ENCODE assay signal across 8 mouse cellular contexts in genomic region chr3:27782056-27782765, GRCm38 (mm10).
DNase-seq lines count a peak whose midpoint lies in the region; ATAC-seq and TF ChIP-seq lines count a peak whose summit lies in the region.
"Had no signal": no experiment of that assay in that cellular context is flagged by ENCODE, and none has a peak within 500 bp of the region (broad histone marks: within the 10 kb centered on the region; RNA-seq: fewer than 3 reads in every experiment).

No protein-coding gene starts in this region.

- H3K4me3 ChIP-seq in cortical plate, adult 2 months (ENCODE audit: insufficient read depth, low read length), result no peak overlapping the region
- H3K4me3 ChIP-seq in hindbrain, embryonic 10.5 days, result peak overlapping the region; percentile 23; the same call in 1 of the 2 replicates
- H3K4me3 ChIP-seq in gastrocnemius, adult 2 months, result no peak overlapping the region
- no peak overlapping the region for H3K4me3 ChIP-seq in cerebellum, adult 2 months (replicated peaks; ENCODE audit: insufficient read depth, low read depth, low read length)

- TF ChIP-seq POLR2A in cortical plate, adult 2 months (IDR thresholded peaks at IDR 0.05; ENCODE audit: extremely low read depth, insufficient read depth, low read length), result 0 out of 2 replicates have a peak, but pooled peaks have one; percentile 34
- TF ChIP-seq POLR2A in cerebellum, adult 2 months (IDR thresholded peaks at IDR 0.05; ENCODE audit: borderline replicate concordance, insufficient read depth, low read length), result no peak

- no peak overlapping the region for H3K27ac ChIP-seq in cortical plate, adult 2 months (ENCODE audit: insufficient read depth, low read length)
- H3K27ac ChIP-seq in hindbrain, embryonic 10.5 days, result peak overlapping the region; percentile 82
- no peak overlapping the region for H3K27ac ChIP-seq in gastrocnemius, adult 2 months
- no peak overlapping the region for H3K27ac ChIP-seq in cerebellum, adult 2 months (ENCODE audit: insufficient read depth, low read length)
- H3K27ac ChIP-seq: macrophage had no signal

- H3K9me3 ChIP-seq in hindbrain, embryonic 10.5 days, result no peaks in the 10 kb centered on the region

- no peak for ATAC-seq in erythroblast, adult 5-6 weeks (replicated peaks; ENCODE audit: low FRiP score, poor library complexity, severe bottlenecking)

- no peaks in the 10 kb centered on the region for H3K36me3 ChIP-seq in hindbrain, embryonic 10.5 days

- no peaks in the 10 kb centered on the region; the same call in 1 of the 2 replicates for H3K27me3 ChIP-seq in hindbrain, embryonic 10.5 days (ENCODE audit: insufficient read depth, poor library complexity, severe bottlenecking)
- H3K27me3 ChIP-seq in cerebellum, adult 2 months (ENCODE audit: control insufficient read depth, insufficient read depth, low read length), result no peaks in the 10 kb centered on the region

- intact Hi-C loops in gastrocnemius, adult 2 months (cut with DNase I), result no loop called here

- no peak for TF ChIP-seq CTCF in cortical plate, adult 2 months (IDR thresholded peaks at IDR 0.05; ENCODE audit: extremely low read depth, insufficient read depth, low read length)
- TF ChIP-seq CTCF in gastrocnemius, adult 2 months (IDR thresholded peaks at IDR 0.05), result no peak
- no peak for TF ChIP-seq CTCF in cerebellum, adult 2 months (IDR thresholded peaks at IDR 0.05; ENCODE audit: borderline replicate concordance, insufficient read depth, low read depth, low read length)

- peak; percentile 17 for DNase-seq in Muller cell, postnatal 12 days (ENCODE audit: inconsistent ontology term)
- DNase-seq in hindbrain, embryonic 10.5 days (ENCODE audit: low spot score), result peak; percentile 45
- DNase-seq in mesoderm, embryonic 11.5 days (ENCODE audit: low read depth, low spot score), result peak; percentile 24
- DNase-seq in gastrocnemius, adult 2 months, result no peak
- DNase-seq in cerebellum, adult 2 months, result no peak

- WGBS in hindbrain, embryonic 10.5 days, result 22% methylated on average over 19 of the region's 19 CpGs
- 43% methylated on average over 19 of the region's 19 CpGs for WGBS in cerebellum, adult 2 months

- H3K4me1 ChIP-seq in cortical plate, adult 2 months (ENCODE audit: control insufficient read depth, insufficient read depth, low read length), result no peaks in the 10 kb centered on the region
- H3K4me1 ChIP-seq in hindbrain, embryonic 10.5 days (replicated peaks), result peaks cover 49% of the 10 kb centered on the region
- H3K4me1 ChIP-seq in cerebellum, adult 2 months (ENCODE audit: control insufficient read depth, insufficient read depth, low read length), result no peaks in the 10 kb centered on the region

Comparison
In these comparisons a context has a peak if more than half of its experiments do, and no peak if none do; other contexts are left out.
1. DNase-seq: peak in Muller cell, postnatal 12 days (single experiment), hindbrain, embryonic 10.5 days (single experiment) and mesoderm, embryonic 11.5 days (single experiment); none in gastrocnemius, adult 2 months (single experiment) and cerebellum, adult 2 months (0 of 2).